Mouse (Mus musculus) myocyte (in vitro differentiated cells): ENCODE results near the gene Ccna2.

ENCODE experiments used
- CEBPB ChIP-seq: IDR thresholded peaks from 2 replicates; pipeline ENCODE4 v1.6.1; 2011; ENCODE audit warnings: mild to moderate bottlenecking, moderate library complexity; ENCODE audit not compliant: poor library complexity, insufficient read depth, severe bottlenecking
- E2F4 ChIP-seq: IDR thresholded peaks from one replicate; pipeline ENCODE4 v1.6.1; 2011; ENCODE audit warnings: mild to moderate bottlenecking, control low read depth, moderate library complexity; ENCODE audit not compliant: insufficient read depth
- MAX ChIP-seq: IDR thresholded peaks from one replicate; pipeline ENCODE4 v1.6.1; 2011; ENCODE audit warnings: low read depth, mild to moderate bottlenecking, control low read depth
- MYOD1 ChIP-seq, 3 experiments: IDR thresholded peaks; one replicate each; pipeline ENCODE4 v1.6.1; 2011; ENCODE audit warnings: control low read depth in 2 of 3, low read depth in 2 of 3, mild to moderate bottlenecking in 2 of 3, moderate library complexity in 1 of 3; ENCODE audit not compliant: insufficient read length in 2 of 3, control insufficient read depth in 1 of 3
- MYOG ChIP-seq, 3 experiments: IDR thresholded peaks; one replicate each; pipeline ENCODE4 v1.6.1; 2011; ENCODE audit warnings: control low read depth in 2 of 3, low read depth in 2 of 3, mild to moderate bottlenecking in 2 of 3; ENCODE audit not compliant: insufficient read length in 2 of 3, control insufficient read depth in 1 of 3, insufficient read depth in 1 of 3
- POLR2A ChIP-seq: IDR thresholded peaks from one replicate; pipeline ENCODE4 v1.6.1; 2011; ENCODE audit warnings: low read depth, mild to moderate bottlenecking, control low read depth, moderate library complexity; ENCODE audit not compliant: insufficient read length
- POLR2AphosphoS2 ChIP-seq: IDR thresholded peaks from one replicate; pipeline ENCODE4 v1.6.1; 2011; ENCODE audit warnings: low read depth, control low read depth; ENCODE audit not compliant: insufficient read length
- REST ChIP-seq: IDR thresholded peaks from one replicate; pipeline ENCODE4 v1.6.1; 2011; ENCODE audit warnings: mild to moderate bottlenecking, control low read depth, moderate library complexity; ENCODE audit not compliant: insufficient read depth, insufficient read length
- SRF ChIP-seq: IDR thresholded peaks from one replicate; pipeline ENCODE4 v1.6.1; 2011; ENCODE audit warnings: low read depth; ENCODE audit not compliant: control insufficient read depth, insufficient read length
- TCF12 ChIP-seq: IDR thresholded peaks from one replicate; pipeline ENCODE4 v1.6.1; 2011; ENCODE audit warnings: mild to moderate bottlenecking, control low read depth; ENCODE audit not compliant: poor library complexity, insufficient read depth, severe bottlenecking
- TCF3 ChIP-seq: IDR thresholded peaks from one replicate; pipeline ENCODE4 v1.6.1; 2011; ENCODE audit warnings: low read depth, control low read depth; ENCODE audit not compliant: insufficient read length
- USF1 ChIP-seq: IDR thresholded peaks from one replicate; pipeline ENCODE4 v1.6.1; 2011; ENCODE audit warnings: low read depth, mild to moderate bottlenecking, control low read depth, moderate library complexity

DNA sequence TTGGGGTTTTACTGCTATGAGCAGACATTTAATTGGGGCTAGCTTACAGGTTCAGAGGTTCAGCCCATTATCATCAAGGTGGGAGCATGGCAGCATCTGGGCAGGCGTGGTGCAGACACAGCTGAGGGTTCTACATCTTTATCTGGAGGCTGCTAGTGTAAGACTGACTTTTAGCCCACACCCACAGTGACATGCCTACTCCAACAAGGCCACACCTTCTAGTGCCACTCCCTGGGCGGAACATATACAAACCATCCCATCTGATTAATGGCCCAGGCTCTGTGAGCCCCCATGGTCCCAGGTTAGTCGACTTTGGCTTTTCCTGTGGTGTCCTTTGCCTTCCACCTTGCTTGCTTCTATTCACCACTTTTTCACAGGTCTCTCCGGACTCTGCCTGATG, 12.3 kb downstream of the Ccna2 start:
- TF ChIP-seq REST: no peak
- no peak for TF ChIP-seq POLR2A
- no peak for TF ChIP-seq USF1
- no peak for TF ChIP-seq MYOD1 (IDR thresholded peaks at IDR 0.05; ENCODE audit: control insufficient read depth in 1 of 3, insufficient read length in 2 of 3, low read depth in 2 of 3)
- no peak for TF ChIP-seq CEBPB
- no peak for TF ChIP-seq POLR2AphosphoS2
- no peak for TF ChIP-seq TCF12
- TF ChIP-seq E2F4: no peak
- TF ChIP-seq MAX: no peak
- no peak for TF ChIP-seq TCF3
- no peak for TF ChIP-seq SRF
- no peak for TF ChIP-seq MYOG (IDR thresholded peaks at IDR 0.05; ENCODE audit: control insufficient read depth in 1 of 3, insufficient read depth in 1 of 3, insufficient read length in 2 of 3, low read depth in 2 of 3)
